Mouse (Mus musculus): ENCODE measurements around the gene F5. TPM values are rescaled to one million over a fixed set of nuclear protein-coding genes. Genes with fewer than 3 reads are reported as not detected.
A peak's percentile ranks its signal among the peaks of the same experiment; 100 is the strongest.

Gene F5
- total RNA-seq, 2 experiments from 2014 or later = 0.43 to 0.63 TPM

DNA sequence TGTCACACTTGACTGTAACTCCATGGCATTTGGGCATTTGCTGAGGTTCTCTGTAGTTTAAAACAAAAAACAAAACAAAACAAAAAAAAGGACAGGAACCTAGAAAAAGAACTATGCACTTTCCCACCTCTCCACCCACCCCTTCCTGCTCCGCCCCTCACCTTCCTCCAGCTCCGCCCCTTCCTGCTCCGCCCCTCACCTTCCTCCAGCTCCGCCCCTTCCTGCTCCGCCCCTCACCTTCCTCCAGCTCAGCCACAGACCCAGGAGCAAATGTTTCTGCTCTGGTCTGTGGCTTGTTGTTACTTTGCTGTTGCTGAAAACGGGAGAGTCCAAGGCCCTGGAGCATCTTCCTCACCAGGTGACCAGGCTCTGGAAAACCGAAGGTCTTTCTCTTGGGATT, 2.6 kb upstream of the F5 start:
- intact Hi-C loops (cut with DNase I) = loop anchor here (5.0 kb wide), 1 partner anchor 33 kb away; no protein-coding TSS in a partner anchor
- no peak for DNase-seq (ENCODE audit: extremely low spot score in 1 of 2, low spot score in 2 of 2)

DNA sequence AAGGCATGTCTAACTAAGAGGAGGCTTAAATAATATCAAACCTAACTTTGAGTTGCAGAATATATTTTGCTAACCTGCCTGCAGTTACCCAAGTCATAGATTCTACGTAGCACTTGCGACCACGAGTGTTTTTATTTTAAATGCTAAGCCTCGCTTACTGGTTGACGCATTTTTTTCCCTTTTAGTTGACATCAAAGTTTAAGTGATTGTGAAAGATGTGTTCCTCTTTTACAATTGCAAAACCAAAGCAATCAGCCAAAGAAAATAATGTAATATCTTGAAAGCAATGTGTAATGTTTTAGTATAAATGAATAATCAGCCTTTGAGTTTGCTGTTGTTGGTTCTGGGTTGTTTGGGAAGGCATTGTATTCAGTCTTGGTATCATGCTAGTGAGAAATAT, 1.2 kb downstream of the F5 start:
- no peak for DNase-seq (ENCODE audit: extremely low spot score in 1 of 2, low spot score in 2 of 2)
- intact Hi-C loops (cut with DNase I) = no loop called here

DNA sequence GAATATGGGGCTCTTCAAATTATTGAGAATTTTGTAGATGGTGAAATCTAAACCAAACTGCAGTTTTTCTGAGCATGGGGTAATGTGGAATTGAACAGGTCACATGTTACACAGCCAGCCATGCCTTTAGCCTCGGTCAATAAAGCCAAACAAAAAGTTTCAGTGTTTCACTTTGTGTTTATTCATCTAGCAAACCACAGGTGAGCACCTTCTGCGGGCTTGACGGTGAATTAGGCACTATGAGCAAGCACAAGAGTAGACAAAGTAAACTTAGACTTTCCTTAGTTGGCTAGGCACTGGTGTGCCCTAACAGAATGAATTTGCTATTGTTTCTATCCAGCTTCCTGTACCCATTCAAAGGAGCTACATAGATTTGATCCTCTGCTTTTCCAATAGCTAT, 3.3 kb downstream of the F5 start:
- DNase-seq (ENCODE audit: extremely low spot score in 1 of 2, low spot score in 2 of 2) = no peak
- intact Hi-C loops (cut with DNase I) = no loop called here

DNA sequence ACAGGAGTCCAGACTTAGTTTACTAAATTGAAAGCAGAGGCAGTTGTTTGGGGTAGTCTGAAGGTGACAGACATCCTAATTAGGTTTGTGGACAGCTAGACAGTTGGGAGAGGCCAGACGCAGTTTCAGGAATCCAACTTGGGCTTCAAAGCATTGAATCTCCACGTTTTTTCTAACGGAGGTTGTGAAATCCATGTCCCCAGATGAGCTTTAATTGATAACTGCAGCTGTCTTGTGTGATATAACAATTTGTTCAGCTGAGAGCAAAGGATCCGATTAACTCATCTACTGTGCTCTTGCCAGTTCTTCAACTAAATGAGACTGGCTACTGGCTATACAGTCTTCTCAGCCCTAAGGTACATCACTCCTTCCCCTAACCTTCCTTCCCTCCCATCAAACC, 6.9 kb downstream of the F5 start:
- no peak for DNase-seq (ENCODE audit: extremely low spot score in 1 of 2, low spot score in 2 of 2)
- intact Hi-C loops (cut with DNase I) = no loop called here

DNA sequence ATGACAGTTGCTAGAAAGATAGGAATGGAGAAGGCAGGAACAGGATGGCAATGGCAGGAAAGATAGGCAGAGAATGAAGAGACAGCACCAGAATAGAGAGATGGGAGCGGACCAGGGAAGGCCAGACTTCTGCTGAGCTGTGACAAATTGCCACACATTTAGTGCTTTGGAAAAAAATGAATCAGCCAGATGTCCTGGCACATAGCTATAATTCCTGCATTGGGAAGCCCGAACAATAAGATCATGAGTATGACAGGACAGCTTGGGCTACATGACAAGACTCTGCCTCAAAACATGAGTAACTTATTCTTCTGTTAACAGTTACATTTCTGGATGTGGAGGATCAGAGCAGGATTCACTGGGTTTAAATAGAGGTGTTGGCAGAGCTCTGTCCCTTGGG, 8.1 kb downstream of the F5 start:
- no peak for DNase-seq (ENCODE audit: extremely low spot score in 1 of 2, low spot score in 2 of 2)
- intact Hi-C loops (cut with DNase I) = no loop called here

DNA sequence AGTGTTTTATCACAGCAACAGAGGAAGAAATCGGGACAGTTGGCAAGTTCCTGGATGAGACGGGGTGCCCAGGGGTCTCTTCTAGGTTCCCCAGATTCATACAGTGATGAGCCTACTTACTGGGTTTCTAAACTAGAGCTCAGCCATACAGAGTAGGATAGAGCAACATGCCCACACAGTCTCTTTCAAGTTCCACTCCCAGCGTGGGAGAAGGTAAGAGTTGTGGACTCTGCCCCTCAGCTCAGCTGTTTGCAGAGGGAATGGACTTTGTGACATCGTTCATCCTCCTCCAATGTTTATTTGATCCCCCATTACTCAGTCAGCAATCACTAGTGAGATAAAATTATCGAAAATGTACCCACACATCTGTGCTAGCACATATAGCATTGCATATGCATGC, 11.1 kb downstream of the F5 start:
- intact Hi-C loops (cut with DNase I) = no loop called here
- DNase-seq (ENCODE audit: extremely low spot score in 1 of 2, low spot score in 2 of 2) = no peak

DNA sequence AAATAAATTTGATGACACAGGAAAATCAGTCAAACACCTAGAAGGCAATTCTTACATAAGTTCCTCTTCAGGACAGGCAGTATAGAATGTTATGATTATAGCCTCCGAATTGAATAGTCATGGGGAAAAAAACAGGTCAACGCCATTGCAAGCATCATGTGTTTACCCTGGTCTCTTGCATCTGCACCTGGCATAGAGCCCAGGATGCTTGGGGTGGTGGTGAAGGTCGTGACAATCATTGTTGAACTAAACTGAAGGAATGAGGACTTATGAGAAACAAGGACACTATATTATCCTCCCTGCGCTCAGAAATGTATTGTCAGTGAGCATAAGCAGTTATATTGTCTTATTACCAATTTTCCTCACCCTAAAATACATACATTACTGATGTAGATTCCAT, 17.2 kb downstream of the F5 start:
- no peak for DNase-seq (ENCODE audit: extremely low spot score in 1 of 2, low spot score in 2 of 2)
- intact Hi-C loops (cut with DNase I) = no loop called here

DNA sequence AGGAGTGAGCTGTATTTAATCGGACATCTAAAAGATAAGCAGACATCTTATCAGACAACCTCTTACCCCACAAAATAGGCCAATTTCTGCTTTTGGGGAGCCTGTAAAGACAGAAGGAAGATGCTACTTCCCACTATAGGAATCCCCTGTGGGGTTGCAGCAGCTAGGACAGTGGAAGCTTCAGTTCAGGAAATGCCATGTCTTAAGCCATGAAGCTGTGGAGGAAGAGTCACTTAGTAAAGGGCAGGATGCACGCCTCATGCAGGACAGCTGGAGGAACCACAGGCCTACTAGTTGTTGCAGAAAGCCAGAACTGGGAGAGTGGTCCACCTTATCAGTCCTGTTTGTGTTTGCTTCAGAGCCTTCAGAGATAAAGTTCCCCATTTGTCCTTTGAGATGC, 18.8 kb downstream of the F5 start:
- intact Hi-C loops (cut with DNase I) = no loop called here
- DNase-seq (ENCODE audit: extremely low spot score in 1 of 2, low spot score in 2 of 2) = no peak

DNA sequence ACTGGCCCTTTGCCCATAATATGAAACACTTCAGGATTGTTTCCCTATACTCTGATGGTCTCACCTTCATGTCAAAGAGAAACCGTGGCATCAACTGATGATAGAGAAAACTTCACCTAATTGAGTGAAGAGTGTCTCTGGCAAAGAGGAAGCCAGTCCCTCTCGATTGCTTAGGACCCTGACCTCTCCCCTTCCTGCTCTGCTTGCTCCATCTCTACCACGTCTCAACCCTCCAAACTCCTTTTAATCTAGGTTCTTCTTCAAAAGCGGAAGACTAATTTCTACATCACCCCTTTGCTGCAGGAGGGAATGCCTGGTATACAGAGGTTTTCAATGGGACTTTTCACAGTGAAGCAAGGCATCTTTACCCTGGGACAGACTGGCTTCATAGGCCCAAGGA, 21.5 kb downstream of the F5 start:
- DNase-seq (ENCODE audit: extremely low spot score in 1 of 2, low spot score in 2 of 2) = no peak
- intact Hi-C loops (cut with DNase I) = no loop called here

DNA sequence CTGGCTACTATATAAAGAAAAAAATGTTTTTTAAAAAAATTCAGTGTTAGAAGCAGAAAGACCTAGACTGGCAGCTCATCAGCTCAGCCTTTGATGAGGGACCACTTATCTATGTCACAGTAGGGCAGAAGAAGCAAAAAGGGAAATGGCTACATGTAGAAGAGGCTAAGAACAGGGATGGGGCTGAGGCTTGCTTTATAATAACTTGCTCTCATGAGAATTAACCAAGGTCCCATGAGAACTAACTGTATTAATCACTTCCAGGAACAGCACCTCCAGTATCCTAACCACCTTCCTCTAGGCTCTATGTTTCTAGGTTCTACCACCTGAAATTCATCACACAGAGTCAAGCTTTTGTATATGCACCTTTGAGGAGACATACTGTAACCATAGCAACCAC, 25.2 kb downstream of the F5 start:
- intact Hi-C loops (cut with DNase I) = no loop called here
- DNase-seq (ENCODE audit: extremely low spot score in 1 of 2, low spot score in 2 of 2) = no peak

DNA sequence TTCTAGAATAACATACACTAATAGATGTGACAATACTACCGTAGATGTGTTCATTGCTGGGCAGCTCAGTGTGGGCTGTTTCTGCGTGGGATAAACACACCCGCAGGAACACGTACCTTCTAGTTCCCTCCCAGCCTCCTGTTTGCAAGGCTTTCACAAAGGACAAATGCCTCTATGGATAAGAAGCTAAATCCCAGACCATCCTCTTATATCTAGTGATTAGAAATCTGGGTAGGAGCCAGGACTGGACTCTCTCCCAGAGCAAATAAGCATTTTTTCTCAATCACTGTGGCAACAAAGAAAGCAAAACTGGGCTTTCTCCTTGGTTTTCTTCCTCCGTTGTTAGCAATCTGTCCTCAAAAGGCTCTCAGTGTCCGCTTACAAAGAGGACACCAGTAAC, 26.8 kb downstream of the F5 start:
- peak in 1 of 2 experiments; percentile 15 for DNase-seq (ENCODE audit: extremely low spot score in 1 of 2, low spot score in 2 of 2)
- intact Hi-C loops (cut with DNase I) = no loop called here

DNA sequence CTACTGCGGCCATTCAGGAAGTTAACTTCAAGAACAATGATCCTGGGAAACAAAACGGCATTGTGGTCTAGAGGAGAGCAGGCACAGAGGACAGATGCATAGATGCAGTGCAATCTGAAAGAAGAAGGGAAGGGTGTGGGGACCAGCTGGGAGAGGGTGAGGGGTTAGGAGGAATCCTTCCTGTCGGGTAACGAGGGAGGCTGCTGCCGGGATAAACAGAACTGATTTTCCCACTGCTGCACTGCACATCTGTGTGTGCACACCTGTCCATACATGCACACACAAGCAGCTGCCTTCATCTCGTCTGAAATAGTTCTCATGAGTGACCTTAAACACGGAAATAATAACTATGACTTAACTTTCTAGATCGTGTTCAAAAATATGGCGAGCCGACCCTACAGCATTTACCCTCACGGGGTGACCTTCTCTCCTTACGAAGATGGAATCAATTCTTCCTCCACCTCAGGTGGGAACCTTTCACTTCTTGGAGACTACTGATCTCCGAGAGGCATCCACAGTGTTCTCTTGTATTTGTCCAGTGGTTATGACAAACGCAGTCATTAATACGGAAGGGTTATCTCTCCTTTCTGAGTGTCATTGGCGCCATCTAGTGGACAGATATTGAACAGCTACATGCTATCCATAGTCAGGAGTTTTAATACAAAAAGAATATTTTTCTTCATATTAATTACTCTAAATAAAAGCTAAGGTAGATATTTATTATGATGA, 32.7 kb downstream of the F5 start:
- intact Hi-C loops (cut with DNase I) = loop anchor here (5.0 kb wide), 1 partner anchor 37 kb away; no protein-coding TSS in a partner anchor
- DNase-seq (ENCODE audit: extremely low spot score in 1 of 2, low spot score in 2 of 2) = peak; percentile 46 to 62

DNA sequence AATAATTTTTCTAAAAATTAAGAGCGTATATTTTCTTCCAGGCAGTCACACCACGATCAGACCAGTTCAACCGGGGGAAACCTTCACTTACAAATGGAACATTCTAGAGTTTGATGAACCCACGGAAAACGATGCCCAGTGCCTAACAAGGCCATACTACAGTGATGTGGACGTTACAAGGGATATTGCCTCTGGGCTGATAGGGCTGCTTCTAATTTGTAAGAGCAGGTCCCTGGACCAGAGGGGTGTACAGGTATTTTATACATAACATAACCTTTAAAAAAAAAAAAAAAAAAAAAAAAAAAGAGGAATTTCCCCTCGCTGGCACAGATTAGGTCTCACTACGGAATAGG, 33.2 kb downstream of the F5 start:
- no peak for DNase-seq (ENCODE audit: extremely low spot score in 1 of 2, low spot score in 2 of 2)
- intact Hi-C loops (cut with DNase I) = loop anchor here (5.0 kb wide), 1 partner anchor 38 kb away; no protein-coding TSS in a partner anchor

DNA sequence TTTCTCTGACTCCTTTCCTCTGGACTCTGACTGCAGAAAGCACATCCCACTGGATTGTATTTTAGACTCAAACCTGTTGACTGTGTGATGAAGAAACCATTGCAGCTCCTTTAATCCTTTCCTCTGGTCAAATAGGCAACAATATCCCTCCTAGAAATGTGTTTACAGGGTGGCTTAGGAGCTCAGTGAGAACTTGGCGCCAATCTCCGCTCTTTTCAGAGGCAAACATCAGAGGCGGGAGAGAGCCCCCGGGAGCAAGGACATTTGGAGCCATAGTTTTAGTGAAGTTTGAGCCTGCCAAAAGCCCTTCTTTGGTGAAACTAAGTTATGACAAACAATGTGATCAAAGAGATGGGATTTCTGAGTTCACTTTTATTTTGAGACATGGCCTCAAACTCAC, 33.7 kb downstream of the F5 start:
- intact Hi-C loops (cut with DNase I) = no loop called here
- no peak for DNase-seq (ENCODE audit: extremely low spot score in 1 of 2, low spot score in 2 of 2)

DNA sequence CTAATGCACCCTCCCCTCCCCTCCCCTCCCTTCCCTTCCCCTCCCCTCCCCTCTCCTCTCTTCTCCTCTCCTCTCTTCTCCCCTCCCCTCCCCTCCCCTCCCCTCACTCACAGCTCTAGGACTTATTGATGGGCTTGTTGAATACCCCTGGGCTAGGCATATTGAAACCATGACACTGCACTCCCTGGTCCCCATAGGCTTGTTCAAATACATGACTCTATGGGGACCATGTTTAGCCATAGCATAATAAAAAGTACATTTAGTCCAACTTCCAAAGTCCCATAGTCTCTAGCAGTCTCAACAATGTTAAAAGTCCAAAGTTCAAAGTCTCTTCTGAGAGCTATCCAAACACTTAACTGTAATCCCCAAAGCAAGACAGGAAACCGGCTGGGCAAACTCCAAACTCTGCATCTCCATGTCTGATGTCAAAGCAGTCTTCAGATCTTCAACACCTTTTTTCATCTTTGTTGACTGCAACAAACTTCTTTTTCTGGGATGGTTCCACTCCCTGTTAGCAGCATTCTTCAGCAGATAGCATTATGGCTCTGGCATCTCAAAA, 35.4 kb downstream of the F5 start:
- intact Hi-C loops (cut with DNase I) = no loop called here
- DNase-seq (ENCODE audit: extremely low spot score in 1 of 2, low spot score in 2 of 2) = no peak

DNA sequence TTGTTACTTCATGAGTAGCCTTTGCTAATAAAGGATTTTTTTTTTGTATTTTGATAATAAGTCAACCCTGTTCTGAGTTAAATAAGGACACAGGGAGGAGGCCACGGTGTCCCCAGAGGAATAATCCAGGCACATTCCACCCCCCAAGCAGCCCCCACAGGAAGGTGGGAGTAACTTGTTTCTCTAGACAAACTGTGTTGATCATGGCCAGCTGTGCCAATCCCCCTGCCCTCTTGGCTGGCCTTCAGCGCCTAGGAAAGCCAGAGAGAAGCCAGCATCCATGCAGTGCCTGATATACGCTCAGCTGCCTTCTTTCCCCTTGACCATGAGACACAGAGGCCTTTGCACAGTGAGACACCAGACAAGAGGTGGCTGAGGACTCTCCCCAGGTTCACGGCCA, 47.9 kb downstream of the F5 start:
- no peak for DNase-seq (ENCODE audit: extremely low spot score in 1 of 2, low spot score in 2 of 2)
- intact Hi-C loops (cut with DNase I) = no loop called here

DNA sequence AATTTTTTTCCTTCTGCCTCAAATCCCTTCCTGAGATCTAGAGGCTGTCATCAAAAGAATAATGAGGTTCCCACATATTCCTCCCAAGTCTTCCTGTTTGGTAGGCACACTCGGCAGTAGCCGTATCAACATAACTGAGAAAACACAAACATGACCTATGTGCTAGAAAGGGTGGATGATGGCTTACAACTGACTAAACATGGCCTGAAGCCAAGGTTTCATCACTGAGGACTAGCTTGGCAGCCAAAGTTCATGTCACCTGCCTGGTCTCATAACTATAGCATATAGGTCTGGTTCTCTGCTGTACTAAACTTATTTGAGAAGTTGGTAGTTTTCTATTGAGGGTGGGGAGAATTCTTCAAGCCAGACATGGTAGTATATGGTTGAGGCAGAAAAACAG, 56.8 kb downstream of the F5 start:
- intact Hi-C loops (cut with DNase I) = no loop called here
- DNase-seq (ENCODE audit: extremely low spot score in 1 of 2, low spot score in 2 of 2) = no peak

DNA sequence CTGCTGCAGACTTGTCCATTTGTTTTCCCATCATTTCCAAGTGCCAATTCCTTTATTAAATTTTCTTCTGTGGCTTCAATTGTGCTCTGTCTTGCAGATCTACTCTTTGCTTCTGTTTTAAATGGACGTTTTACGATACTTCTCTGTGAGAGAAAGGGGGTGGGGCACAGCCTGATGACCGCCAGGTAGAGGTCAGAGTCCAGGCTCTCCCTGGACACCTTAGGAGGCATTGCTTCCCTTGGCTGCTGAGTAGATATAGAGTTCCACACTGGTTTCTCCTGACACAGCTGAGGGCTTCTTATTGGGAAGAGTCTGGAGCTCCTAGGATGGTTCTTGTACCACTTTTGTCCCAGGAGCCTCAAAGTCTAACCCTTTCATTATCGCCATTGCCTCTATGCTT, 59.3 kb downstream of the F5 start:
- intact Hi-C loops (cut with DNase I) = no loop called here
- no peak for DNase-seq (ENCODE audit: extremely low spot score in 1 of 2, low spot score in 2 of 2)

DNA sequence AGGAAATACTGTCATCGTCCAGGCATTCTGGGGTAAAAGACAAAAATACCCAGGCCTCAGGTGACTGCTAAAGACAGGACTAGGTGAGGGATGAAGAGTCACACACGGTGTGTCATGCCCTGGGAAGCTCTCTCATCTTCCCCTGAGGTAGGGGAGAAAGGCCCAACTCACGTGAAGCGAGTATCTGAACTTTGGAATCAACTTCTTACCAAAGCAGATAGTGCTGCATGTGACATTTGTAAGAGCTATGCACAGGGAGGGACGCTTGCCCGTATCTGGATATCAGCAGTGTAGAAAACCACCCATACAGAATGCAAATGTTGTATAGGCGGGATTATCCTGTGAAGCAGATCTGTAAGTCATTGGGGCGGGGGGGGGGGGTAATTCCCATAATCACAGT, 61.0 kb downstream of the F5 start:
- intact Hi-C loops (cut with DNase I) = no loop called here
- no peak for DNase-seq (ENCODE audit: extremely low spot score in 1 of 2, low spot score in 2 of 2)

DNA sequence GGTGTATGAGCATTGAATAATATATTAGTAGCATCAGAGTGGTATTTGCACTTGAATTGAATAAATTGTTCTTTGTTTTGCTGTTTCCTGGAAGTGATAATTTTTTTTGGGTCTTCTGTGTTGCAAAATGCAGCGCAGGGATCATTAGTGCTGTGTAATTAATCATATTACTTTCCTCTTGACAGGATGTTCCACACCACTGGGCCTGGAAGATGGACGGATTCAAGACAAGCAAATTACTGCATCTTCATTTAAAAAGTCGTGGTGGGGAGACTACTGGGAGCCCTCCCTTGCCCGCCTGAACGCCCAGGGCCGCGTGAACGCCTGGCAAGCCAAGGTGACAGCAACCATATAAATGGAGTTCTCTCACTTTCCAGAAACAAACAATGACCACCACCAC, 62.6 kb downstream of the F5 start:
- DNase-seq (ENCODE audit: extremely low spot score in 1 of 2, low spot score in 2 of 2) = no peak
- intact Hi-C loops (cut with DNase I) = no loop called here

DNA sequence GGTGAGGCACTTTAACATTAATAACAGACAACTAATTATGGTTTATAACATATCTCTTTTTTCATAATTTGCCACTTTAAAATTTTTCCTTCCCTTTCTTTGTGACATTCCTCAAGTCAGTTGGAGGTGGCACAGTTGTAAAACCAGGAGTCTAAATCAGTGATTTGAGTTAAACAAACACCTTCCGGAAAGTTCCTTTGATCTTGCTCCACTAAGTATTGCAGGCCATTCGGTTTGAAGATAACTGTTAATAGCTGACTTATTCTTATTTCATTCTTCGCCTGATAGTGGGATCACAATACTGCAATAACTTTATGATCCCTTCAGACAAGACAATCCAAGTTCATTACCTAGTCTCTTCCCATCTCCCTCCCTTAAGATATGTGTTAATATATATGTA, 63.5 kb downstream of the F5 start:
- no peak for DNase-seq (ENCODE audit: extremely low spot score in 1 of 2, low spot score in 2 of 2)
- intact Hi-C loops (cut with DNase I) = no loop called here
